ENCODE assay signal across 30 mouse cellular contexts in the genomic region with DNA sequence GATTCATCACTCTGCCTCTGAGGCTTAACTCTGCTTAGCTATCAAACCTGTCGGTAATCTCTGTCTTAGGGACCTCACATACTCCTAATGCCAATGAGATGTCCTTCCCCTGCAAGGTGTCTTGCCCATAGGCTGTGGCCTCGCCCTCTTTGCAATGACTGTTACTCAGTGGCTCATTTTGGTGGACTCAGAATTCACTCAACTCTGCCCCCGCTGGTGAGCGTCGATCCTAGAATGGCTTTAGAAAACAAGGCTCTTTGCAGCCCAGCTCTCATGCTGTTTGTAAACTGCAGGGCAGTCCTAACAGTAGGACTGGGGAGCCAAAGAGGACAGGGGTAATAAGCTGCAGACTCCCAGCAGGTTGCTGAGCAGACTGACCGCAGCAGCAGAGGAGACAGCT. TPM values are rescaled to one million over a fixed set of nuclear protein-coding genes. Genes with fewer than 3 reads are reported as not detected.
DNase-seq lines count a peak whose midpoint lies in the region; ATAC-seq and TF ChIP-seq lines count a peak whose summit lies in the region.
"Not testable (repeated sequence)": the region's sequence is repeated elsewhere in the genome, so short reads cannot be mapped to it uniquely, and the experiment has no call there.
"Had no signal": no experiment of that assay in that cellular context is flagged by ENCODE, and none has a peak within 500 bp of the region (broad histone marks: within the 10 kb centered on the region; RNA-seq: fewer than 3 reads in every experiment).

No protein-coding gene starts in this region.

- H3K36me3 ChIP-seq in hindbrain, embryonic 16.5 days (ENCODE audit: control insufficient read depth, insufficient read depth, low read length); kidney, postnatal 0 days (ENCODE audit: insufficient read depth, low read length): not testable (repeated sequence)

- TF ChIP-seq CTCF in kidney, postnatal 0 days (IDR thresholded peaks at IDR 0.05; ENCODE audit: low read depth), result not testable (repeated sequence)
- peak; percentile 46 for TF ChIP-seq CTCF in layer of hippocampus, adult 2 months (conservative IDR thresholded peaks at IDR 0.05)

- DNase-seq in cerebellum, postnatal 14 days, result peak; percentile 15 to 26
- DNase-seq in kidney, adult 11 months, result peak; percentile 40
- DNase-seq in kidney, postnatal 0 days (ENCODE audit: low spot score); layer of hippocampus, adult 2 months (ENCODE audit: low spot score in 2 of 2): not testable (repeated sequence)
- peak; percentile 12 for DNase-seq in lung, postnatal 14 days
- DNase-seq in right cerebral cortex, postnatal 14 days, result peak; percentile 17

- H3K9ac ChIP-seq in hindbrain, embryonic 16.5 days (ENCODE audit: low read depth, low read length); kidney, postnatal 0 days (ENCODE audit: low read depth, low read length): not testable (repeated sequence)

- not testable (repeated sequence) for H3K4me3 ChIP-seq in hindbrain, embryonic 16.5 days (ENCODE audit: low read length); kidney, postnatal 0 days (replicated peaks; ENCODE audit: low read depth, low read length); layer of hippocampus, adult 2 months

- not testable (repeated sequence) for H3K4me1 ChIP-seq in hindbrain, embryonic 16.5 days (ENCODE audit: control insufficient read depth, insufficient read depth, low read depth, low read length); kidney, postnatal 0 days (replicated peaks; ENCODE audit: insufficient read depth, low read length)

- not testable (repeated sequence) for H3K27ac ChIP-seq in hindbrain, embryonic 16.5 days (ENCODE audit: low read depth, low read length); kidney, postnatal 0 days; layer of hippocampus, adult 2 months

- 80% methylated on average over 5 of the region's 6 CpGs for WGBS in hindbrain, embryonic 16.5 days
- WGBS in kidney, postnatal 0 days, result 81% methylated on average over 5 of the region's 6 CpGs

- peaks cover 15% of the 10 kb centered on the region for H3K9me3 ChIP-seq in hindbrain, embryonic 16.5 days (ENCODE audit: control insufficient read depth, low read length)
- 0 out of 2 replicates have a peak, but pooled peaks cover 11% of the 10 kb centered on the region for H3K9me3 ChIP-seq in kidney, postnatal 0 days (replicated peaks; ENCODE audit: low read length)

- not testable (repeated sequence) for H3K27me3 ChIP-seq in hindbrain, embryonic 16.5 days (replicated peaks; ENCODE audit: control insufficient read depth, insufficient read depth, low read length); kidney, postnatal 0 days (ENCODE audit: insufficient read depth, low read length)

- not testable (repeated sequence) for H3K4me2 ChIP-seq in hindbrain, embryonic 16.5 days (ENCODE audit: low read length); kidney, postnatal 0 days (ENCODE audit: low read length)

- ATAC-seq in hindbrain, embryonic 16.5 days, result 0 out of 2 replicates have a peak, but pooled peaks have one; percentile 40
- peak; percentile 10; the same call in 1 of the 2 replicates for ATAC-seq in kidney, postnatal 0 days (replicated peaks; ENCODE audit: low FRiP score, low read depth)

RNA-seq across cellular contexts. Expression of gene Tcp10c, which starts 46.5 kb away (rescaled TPM):
- polyA plus RNA-seq in hindbrain, embryonic 16.5 days (2015; fragmentation: Nextera tagmentation; extraction: Ambion mirVana), result not detected in 2 replicates
- not detected in 2 replicates for polyA plus RNA-seq in kidney, postnatal 0 days (2015; fragmentation: Nextera tagmentation; extraction: Ambion mirVana)
- total RNA-seq in layer of hippocampus, adult 2 months (2021), result under 1 TPM; 0.23 to 0.52 TPM
- total RNA-seq: adrenal gland, postnatal 25 days; common myeloid progenitor, adult 5-6 weeks; gastrocnemius, postnatal 10 days; granulocyte monocyte progenitor cell, adult 5-6 weeks; heart, postnatal 10 days; layer of hippocampus, postnatal 36 days; left cerebral cortex, postnatal 14 days; megakaryocyte-erythroid progenitor cell, adult 5-6 weeks; MEL had no signal
- polyA plus RNA-seq: activated CD4-positive, CD25-positive, alpha-beta regulatory T cell, adult 4 months; brain, embryonic 14.5 days; C2C12; embryonic facial prominence, embryonic 15.5 days; forebrain, embryonic 16.5 days; heart, embryonic 12.5 days; hindbrain, embryonic 11.5 days; limb, embryonic 13.5 days; liver, embryonic 12.5 days; midbrain, embryonic 15.5 days; myocyte; neural tube, embryonic 14.5 days; thymus, postnatal 0 days; urinary bladder, adult 2 months had no signal
